Mouse (Mus musculus): ENCODE data around the gene Taar8a.
"Not testable (repeated sequence)": the region's sequence is repeated elsewhere in the genome, so short reads cannot be mapped to it uniquely, and the experiment has no call there.

DNA sequence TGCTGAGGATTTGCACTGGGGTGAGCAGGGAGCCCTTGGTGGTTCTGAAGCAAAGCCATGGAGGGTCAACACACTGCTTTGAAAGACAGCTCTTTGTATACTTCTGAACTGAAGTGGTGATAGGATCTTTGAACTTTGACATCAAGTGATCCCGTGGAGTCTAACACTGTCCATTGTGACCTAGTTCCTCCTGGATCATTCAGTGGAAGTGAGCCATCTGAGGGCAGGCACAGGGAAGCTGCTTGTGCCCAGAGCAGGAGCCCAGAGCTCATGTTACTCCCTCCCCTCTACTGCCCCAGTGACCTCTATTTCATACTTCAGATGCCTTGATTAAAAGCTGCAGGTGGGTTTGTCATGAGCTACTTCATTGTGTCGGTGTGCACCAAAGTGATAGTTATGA lies 20.7 kb downstream of the Taar8a start:
- not testable (repeated sequence) for TF ChIP-seq CTCF, POLR2A (IDR thresholded peaks at IDR 0.05; ENCODE audit: insufficient read depth, low read depth, low read length)
